Mouse (Mus musculus) kidney, adult 2 months (tissue): ENCODE measurements around the gene Gng10. TPM values are rescaled to one million over a fixed set of nuclear protein-coding genes. Genes with fewer than 3 reads are reported as not detected.

Experiments used
- DNase-seq: peaks from one replicate; pipeline ENCODE4 v3.0.0; 2021
- H3K27ac ChIP-seq: fragments of 200-500 bp; 2 replicates; pipeline ENCODE4 v1.5.1; 2012; ENCODE audit warnings: low read depth, low read length, control low read depth, inconsistent platforms; ENCODE audit not compliant: insufficient read depth
- H3K27me3 ChIP-seq: fragments of 200-500 bp; replicated peaks from 2 replicates; pipeline ENCODE4 v1.6.1; 2012; ENCODE audit warnings: mild to moderate bottlenecking, moderate library complexity, low read length, inconsistent platforms; ENCODE audit not compliant: control insufficient read depth, insufficient read depth
- H3K36me3 ChIP-seq: fragments of 200-500 bp; 2 replicates; pipeline ENCODE4 v1.6.1; 2012; ENCODE audit warnings: mild to moderate bottlenecking, moderate library complexity, low read length, inconsistent platforms; ENCODE audit not compliant: control insufficient read depth, insufficient read depth
- H3K4me1 ChIP-seq: fragments of 200-500 bp; 2 replicates; pipeline ENCODE4 v1.6.1; 2011; ENCODE audit warnings: low read length; ENCODE audit not compliant: control insufficient read depth, insufficient read depth
- H3K4me3 ChIP-seq: fragments of 200-500 bp; 2 replicates; pipeline ENCODE4 v1.5.1; 2011; ENCODE audit warnings: mild to moderate bottlenecking, low read depth, low read length, control low read depth; ENCODE audit not compliant: insufficient read depth
- CTCF ChIP-seq: fragments of 200-500 bp; conservative IDR thresholded peaks from 2 replicates; pipeline ENCODE4 v1.5.1; 2011; ENCODE audit warnings: low read depth, mild to moderate bottlenecking, control low read depth, low read length, moderate library complexity, mixed read lengths; ENCODE audit not compliant: insufficient read depth, insufficient read length
- POLR2A ChIP-seq: fragments of 200-500 bp; IDR thresholded peaks from one replicate; pipeline ENCODE4 v1.6.1; 2011; ENCODE audit warnings: low read depth, low read length, control low read depth
- WGBS: fragments of 180-500 bp; shearing (Covaris S2); methylation state at CpG from one replicate; pipeline ENCODE4 v1.1.7; 2018; 5-methylcytosine and 5-hydroxymethylcytosine counted together
- polyA plus RNA-seq: library from polyadenylated mRNA; depleted of rRNA; stranded (reverse); fragments of >200 nt; gene quantifications from 2 replicates; pipeline ENCODE4 v1.2.3, GENCODE M21; 2012

The Gng10 gene
- polyA plus RNA-seq, 1 experiment, result 7.1 TPM

DNA sequence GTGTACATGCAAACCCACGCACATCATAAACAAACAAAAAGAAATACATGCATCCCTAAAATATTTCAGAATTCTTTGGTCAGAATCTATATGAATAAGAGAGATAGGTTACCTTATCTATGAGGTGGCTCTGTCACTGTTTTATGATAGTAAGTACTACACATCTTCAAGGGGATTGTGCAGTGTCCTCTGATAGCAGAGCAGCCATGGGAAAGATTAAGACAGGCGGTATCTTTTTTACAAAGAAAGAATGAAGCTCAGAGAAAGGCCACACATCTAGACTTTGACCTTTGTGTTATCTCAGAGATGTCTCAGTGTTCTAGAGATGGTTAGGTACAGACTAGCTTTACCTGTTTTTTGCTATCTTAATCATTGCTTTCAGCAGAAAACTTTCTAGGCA lies 18.0 kb upstream of the Gng10 start:
- Histone ChIP-seq H3K4me1 (no peaks in the 10 kb centered on the region), H3K36me3 (peaks cover 2% of the 10 kb centered on the region), H3K4me3 (no peak overlapping the region), H3K27ac (no peak overlapping the region), H3K27me3 (no peaks in the 10 kb centered on the region)
- TF ChIP-seq CTCF, result no peak
- no peak for TF ChIP-seq POLR2A
- DNase-seq, result no peak
- 87% methylated on average over 2 of the region's 2 CpGs for WGBS

DNA sequence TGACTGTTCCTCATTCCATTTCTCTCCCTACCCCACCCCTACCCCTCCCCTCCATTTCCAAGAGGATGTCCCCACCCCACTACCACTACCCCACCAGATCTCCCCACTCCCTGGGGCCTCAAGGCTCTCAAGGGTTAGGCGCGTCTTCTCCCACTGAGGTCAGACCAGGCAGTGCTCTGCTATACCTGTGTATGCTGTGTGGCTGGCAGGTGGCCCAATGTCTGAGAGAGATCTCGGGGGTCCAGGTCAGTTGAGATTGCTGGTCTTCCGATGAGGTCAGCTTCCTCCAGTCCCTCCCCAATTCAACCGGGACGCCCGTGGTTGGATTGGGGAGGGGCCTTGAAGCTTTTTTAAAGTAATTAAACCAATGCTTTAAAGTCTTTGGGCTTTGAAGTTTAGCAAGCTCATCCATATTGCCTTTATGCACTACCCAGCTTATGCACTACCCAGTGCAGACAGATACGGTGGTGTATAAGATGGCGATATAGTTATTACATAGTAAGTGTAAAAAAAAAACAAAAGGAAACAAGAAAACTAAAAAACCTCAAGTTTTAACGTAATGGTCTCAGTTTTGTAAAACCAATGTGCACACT lies 467 bp upstream of the Gng10 start:
- 75% methylated on average over 10 of the region's 10 CpGs for WGBS
- H3K27ac ChIP-seq, result no peak overlapping the region
- no peak for DNase-seq
- no peaks in the 10 kb centered on the region for H3K36me3 ChIP-seq
- H3K4me3 ChIP-seq, result no peak overlapping the region
- H3K4me1 ChIP-seq, result no peaks in the 10 kb centered on the region
- TF ChIP-seq POLR2A (no peak), CTCF (no peak)
- no peaks in the 10 kb centered on the region for H3K27me3 ChIP-seq

DNA sequence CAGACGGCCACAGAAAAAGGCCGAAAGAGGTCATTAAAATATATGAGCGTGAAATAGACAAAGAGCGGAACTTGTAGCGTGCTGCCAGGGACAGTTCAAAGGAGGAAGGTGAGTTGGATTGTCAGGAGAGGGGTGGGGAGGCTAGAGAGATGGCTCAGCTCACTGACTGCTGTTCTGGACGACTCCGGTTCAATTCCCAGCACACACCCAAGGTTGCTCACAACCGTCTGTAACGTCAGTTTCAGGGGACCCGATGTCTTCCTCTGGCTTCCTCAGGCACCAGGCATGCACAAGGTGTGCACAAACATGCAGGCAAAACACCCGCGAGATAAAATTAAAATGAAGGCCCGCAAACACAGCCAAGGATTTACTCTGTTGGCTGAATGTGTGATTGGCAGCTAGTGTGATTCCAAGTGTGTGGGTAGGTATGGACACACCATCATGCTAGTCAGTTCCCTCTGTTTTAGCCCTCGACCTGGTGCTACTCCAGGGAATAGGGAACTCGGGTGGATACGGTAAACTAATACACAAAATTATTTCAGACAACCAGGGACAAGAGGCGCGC lies 980 bp downstream of the Gng10 start:
- H3K36me3 ChIP-seq, result no peaks in the 10 kb centered on the region
- no peak overlapping the region for H3K27ac ChIP-seq
- no peaks in the 10 kb centered on the region for H3K4me1 ChIP-seq
- peak overlapping the region; percentile 59; the same call in 1 of the 2 replicates for H3K4me3 ChIP-seq
- TF ChIP-seq POLR2A (no peak), CTCF (no peak)
- no peak for DNase-seq
- WGBS, result 68% methylated on average over 18 of the region's 18 CpGs
- no peaks in the 10 kb centered on the region for H3K27me3 ChIP-seq

DNA sequence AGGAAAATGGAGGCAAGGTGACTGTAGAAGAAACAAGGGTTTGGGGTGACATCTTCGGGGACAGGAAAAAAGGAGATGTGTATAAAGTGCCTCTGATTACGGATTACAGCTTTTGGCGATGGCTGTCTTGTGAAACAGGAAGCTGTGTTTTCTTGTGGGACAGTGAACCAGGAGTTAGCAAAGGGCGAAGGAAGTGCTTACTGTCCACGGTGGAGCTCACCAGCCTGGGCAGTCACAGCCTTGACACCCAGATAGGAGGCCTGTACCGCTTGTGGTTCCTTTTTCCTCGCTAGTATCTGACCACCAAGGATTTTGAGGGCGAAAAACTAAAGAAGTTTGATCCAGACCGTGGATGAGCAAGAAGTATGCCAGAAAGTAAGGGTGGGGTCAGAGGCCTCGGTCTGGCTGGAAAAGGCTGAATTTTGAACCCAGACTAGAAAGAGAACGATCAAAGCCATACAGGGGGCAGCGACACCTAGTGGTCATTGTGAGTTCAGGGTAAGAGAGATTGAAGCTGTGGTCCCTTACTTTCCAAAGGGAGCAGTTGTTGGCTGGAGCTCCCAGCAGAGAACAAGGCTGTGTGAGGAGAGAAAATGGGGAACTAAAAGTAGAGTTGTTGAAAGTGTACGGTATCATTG lies 1.7 kb downstream of the Gng10 start:
- Histone ChIP-seq H3K27me3 (no peaks in the 10 kb centered on the region), H3K36me3 (no peaks in the 10 kb centered on the region), H3K4me3 (no peak overlapping the region), H3K27ac (no peak overlapping the region), H3K4me1 (no peaks in the 10 kb centered on the region)
- DNase-seq, result peak; percentile 77
- TF ChIP-seq CTCF, result peak; percentile 69
- TF ChIP-seq POLR2A, result no peak
- WGBS, result 55% methylated on average over 13 of the region's 13 CpGs

DNA sequence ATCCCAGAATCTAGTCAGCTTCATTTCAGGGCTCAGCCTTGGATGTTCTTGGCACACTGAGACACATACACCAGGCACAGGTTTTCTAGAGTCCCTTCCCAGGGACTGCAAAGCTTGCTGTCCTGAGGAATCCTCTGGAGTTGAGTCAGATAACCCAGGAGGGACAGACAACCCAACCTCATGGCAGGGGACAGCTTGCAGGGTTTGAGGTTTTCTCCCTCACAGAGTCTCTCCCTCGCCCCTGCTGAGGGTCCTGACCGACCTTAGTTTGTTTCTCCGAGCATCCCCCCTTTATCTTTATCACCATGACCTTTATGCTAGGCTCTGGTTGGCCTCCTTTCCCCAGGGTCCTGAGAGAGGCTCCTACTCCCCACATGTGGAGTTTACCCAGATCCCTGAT lies 2.6 kb downstream of the Gng10 start:
- Histone ChIP-seq H3K27me3 (no peaks in the 10 kb centered on the region), H3K36me3 (no peaks in the 10 kb centered on the region), H3K27ac (no peak overlapping the region), H3K4me3 (no peak overlapping the region), H3K4me1 (no peaks in the 10 kb centered on the region)
- TF ChIP-seq CTCF (no peak), POLR2A (no peak)
- 97% methylated on average over 3 of the region's 3 CpGs for WGBS
- DNase-seq, result no peak

DNA sequence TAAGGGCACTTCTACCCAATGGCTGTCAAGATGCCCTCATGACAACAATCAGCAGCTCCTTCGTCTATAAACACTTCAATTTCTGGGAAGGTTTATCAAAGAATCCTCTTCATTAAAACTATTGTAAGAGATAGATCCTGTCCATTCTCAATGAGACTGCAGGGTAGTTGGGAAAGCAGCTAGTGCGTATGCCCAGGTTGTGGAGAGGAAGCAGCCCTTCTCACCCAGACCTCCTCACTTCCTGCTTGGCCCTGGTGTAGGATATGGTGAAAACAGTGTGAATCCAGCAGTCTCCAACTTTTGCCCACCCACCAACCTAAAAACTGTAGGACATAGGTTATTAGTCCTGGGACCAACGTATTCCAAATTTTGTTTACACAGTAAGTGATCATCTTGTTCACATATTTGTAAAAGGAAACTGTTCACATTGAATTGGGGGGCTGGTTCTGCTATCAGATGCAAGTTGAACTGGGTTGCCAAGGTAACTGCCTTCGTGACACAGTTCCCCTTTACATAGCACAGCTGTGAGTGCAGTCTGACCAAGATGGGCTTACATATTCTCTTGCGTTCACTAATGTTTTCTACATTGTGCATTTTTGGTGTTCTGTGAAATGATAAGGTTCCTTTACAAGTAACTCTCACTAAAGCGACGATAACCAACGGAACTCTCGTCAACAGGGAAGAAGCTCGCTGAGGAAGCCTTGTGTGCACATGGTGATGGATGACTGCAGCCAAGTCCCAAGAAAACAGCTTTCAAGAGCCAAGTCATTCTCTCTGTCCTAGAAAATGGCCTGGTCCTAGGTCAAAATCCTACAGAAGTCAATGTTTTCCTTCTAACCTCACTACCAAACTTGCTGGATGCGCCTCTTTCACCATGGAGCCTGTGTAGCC lies 5.8 kb downstream of the Gng10 start:
- TF ChIP-seq POLR2A (no peak), CTCF (no peak)
- Histone ChIP-seq H3K27me3 (no peaks in the 10 kb centered on the region), H3K36me3 (no peaks in the 10 kb centered on the region), H3K27ac (no peak overlapping the region), H3K4me1 (no peaks in the 10 kb centered on the region), H3K4me3 (no peak overlapping the region)
- 86% methylated on average over 11 of the region's 11 CpGs for WGBS
- DNase-seq, result no peak

DNA sequence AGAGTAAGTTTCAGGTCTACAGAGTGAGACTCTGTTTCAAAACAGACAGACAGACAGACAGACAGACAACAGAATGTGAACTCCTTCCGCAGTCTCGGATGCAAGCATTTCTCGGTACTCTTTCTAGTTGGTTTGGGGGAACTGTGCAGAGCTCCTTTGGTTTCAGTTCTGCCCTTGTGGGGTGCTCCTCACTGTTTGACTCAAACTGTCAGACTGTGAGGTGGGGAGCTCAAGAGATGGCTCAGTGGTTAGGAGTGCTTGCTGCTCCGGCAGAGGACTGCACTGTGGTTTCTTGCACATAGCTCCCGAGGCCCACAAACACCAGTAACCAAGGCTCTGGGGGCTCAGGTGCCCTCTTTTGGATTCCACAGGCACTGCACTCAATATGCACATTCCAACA lies 8.2 kb downstream of the Gng10 start:
- H3K27ac ChIP-seq, result no peak overlapping the region
- DNase-seq, result no peak
- no peaks in the 10 kb centered on the region for H3K36me3 ChIP-seq
- WGBS, result 92% methylated on average over 5 of the region's 5 CpGs
- H3K4me3 ChIP-seq, result no peak overlapping the region
- H3K27me3 ChIP-seq, result no peaks in the 10 kb centered on the region
- TF ChIP-seq CTCF (no peak), POLR2A (no peak)
- no peaks in the 10 kb centered on the region for H3K4me1 ChIP-seq
